Mouse (Mus musculus) intestine, postnatal 0 days (tissue): ENCODE results near the gene Frmpd1. TPM values are rescaled to one million over a fixed set of nuclear protein-coding genes. Genes with fewer than 3 reads are reported as not detected.

Experiments
- ATAC-seq: fragments of 200-750 bp; cut with Nextera tagmentation; 2 replicates; pipeline ENCODE4 v1.8.0; 2017; ENCODE audit warnings: mild to moderate bottlenecking, moderate TSS enrichment, moderate library complexity
- H3K27ac ChIP-seq: fragments of 300-500 bp; sonication (generic); 2 replicates; pipeline ENCODE4 v1.5.1; 2014; ENCODE audit warnings: mild to moderate bottlenecking, low read depth, low read length, moderate library complexity
- H3K27me3 ChIP-seq: fragments of 300-500 bp; sonication (generic); replicated peaks from 2 replicates; pipeline ENCODE4 v1.6.1; 2014; ENCODE audit warnings: low read length, mixed read lengths; ENCODE audit not compliant: control insufficient read depth, insufficient read depth
- H3K36me3 ChIP-seq: fragments of 300-500 bp; sonication (generic); 2 replicates; pipeline ENCODE4 v1.6.1; 2014; ENCODE audit warnings: mild to moderate bottlenecking, moderate library complexity; ENCODE audit not compliant: control insufficient read depth, insufficient read depth
- H3K4me1 ChIP-seq: fragments of 300-500 bp; sonication (generic); replicated peaks from 2 replicates; pipeline ENCODE4 v1.6.1; 2014; ENCODE audit warnings: antibody characterized with exemption, low read length, mixed read lengths; ENCODE audit not compliant: control insufficient read depth, insufficient read depth
- H3K4me2 ChIP-seq: fragments of 300-500 bp; sonication (generic); replicated peaks from 2 replicates; pipeline ENCODE4 v1.6.1; 2014; ENCODE audit warnings: low read depth, mild to moderate bottlenecking, moderate library complexity
- H3K4me3 ChIP-seq: fragments of 300-500 bp; sonication (generic); 2 replicates; pipeline ENCODE4 v1.5.1; 2014; ENCODE audit warnings: low read depth, low read length
- H3K9ac ChIP-seq: fragments of 300-500 bp; sonication (generic); 2 replicates; pipeline ENCODE4 v1.6.1; 2014; ENCODE audit warnings: mild to moderate bottlenecking, low read depth, low read length
- H3K9me3 ChIP-seq: fragments of 300-500 bp; sonication (generic); 2 replicates; pipeline ENCODE4 v1.6.1; 2016; ENCODE audit warnings: mixed run types; ENCODE audit not compliant: control insufficient read depth
- CTCF ChIP-seq: sonication (generic); IDR thresholded peaks from 2 replicates; pipeline ENCODE4 v1.5.1; 2016; ENCODE audit warnings: low read depth, mild to moderate bottlenecking, control low read depth, antibody characterized with exemption, moderate library complexity
- WGBS: fragments of 180-500 bp; shearing (Covaris S2); extraction: QIAGEN DNeasy Blood & Tissue Kit; methylation state at CpG from one replicate; pipeline ENCODE4 v1.1.7; 2014; 5-methylcytosine and 5-hydroxymethylcytosine counted together
- polyA plus RNA-seq: library from polyadenylated mRNA; unstranded; fragments of >200 nt; fragmentation: Nextera tagmentation; extraction: Ambion mirVana; gene quantifications from 2 replicates; pipeline ENCODE4 v1.2.1, GENCODE M21; 2015

The Frmpd1 gene
- polyA plus RNA-seq, 1 experiment from 2014 or later: 0.20 TPM

- no peak overlapping the region for H3K9ac ChIP-seq
- no peaks in the 10 kb centered on the region for H3K9me3 ChIP-seq
- 0 out of 2 replicates have a peak, but pooled peaks have one; percentile 9 for ATAC-seq
- peak overlapping the region; percentile 56 for H3K4me3 ChIP-seq
- no peaks in the 10 kb centered on the region for H3K36me3 ChIP-seq
- TF ChIP-seq CTCF: no peak
- WGBS: 4% methylated on average over 10 of the region's 10 CpGs
- H3K27ac ChIP-seq: no peak overlapping the region
- peaks cover 34% of the 10 kb centered on the region; the same call in 1 of the 2 replicates for H3K27me3 ChIP-seq
- peak overlapping the region; percentile 98 for H3K4me2 ChIP-seq
- peaks cover 6% of the 10 kb centered on the region; the same call in 1 of the 2 replicates for H3K4me1 ChIP-seq
These were observed 625 bp downstream of the Frmpd1 start for GRCm38 (mm10) chr4:45185331-45185669.

GRCm38 (mm10) chr4:45198296-45198695 is 13.6 kb downstream of the Frmpd1 start:
- H3K9ac ChIP-seq: no peak overlapping the region
- H3K4me2 ChIP-seq: no peak overlapping the region
- TF ChIP-seq CTCF: no peak
- H3K36me3 ChIP-seq: no peaks in the 10 kb centered on the region
- no peak overlapping the region for H3K4me3 ChIP-seq
- no peaks in the 10 kb centered on the region for H3K9me3 ChIP-seq
- no peaks in the 10 kb centered on the region for H3K27me3 ChIP-seq
- no peak for ATAC-seq
- H3K27ac ChIP-seq: no peak overlapping the region
- no peaks in the 10 kb centered on the region for H3K4me1 ChIP-seq
- 63% methylated on average over 3 of the region's 3 CpGs for WGBS

GRCm38 (mm10) chr4:45203283-45203682 is 18.6 kb downstream of the Frmpd1 start:
- 87% methylated on average over 7 of the region's 7 CpGs for WGBS
- Histone ChIP-seq H3K9me3 (no peaks in the 10 kb centered on the region), H3K4me2 (no peak overlapping the region), H3K9ac (no peak overlapping the region), H3K4me1 (no peaks in the 10 kb centered on the region), H3K4me3 (no peak overlapping the region), H3K27me3 (no peaks in the 10 kb centered on the region), H3K36me3 (no peaks in the 10 kb centered on the region), H3K27ac (no peak overlapping the region)
- TF ChIP-seq CTCF: no peak
- ATAC-seq: no peak

GRCm38 (mm10) chr4:45207444-45207843 is 22.8 kb downstream of the Frmpd1 start:
- no peak for TF ChIP-seq CTCF
- no peak overlapping the region for H3K4me2 ChIP-seq
- H3K4me1 ChIP-seq: no peaks in the 10 kb centered on the region
- H3K9me3 ChIP-seq: no peaks in the 10 kb centered on the region
- H3K4me3 ChIP-seq: no peak overlapping the region
- no peak overlapping the region for H3K27ac ChIP-seq
- H3K9ac ChIP-seq: no peak overlapping the region
- H3K27me3 ChIP-seq: no peaks in the 10 kb centered on the region
- H3K36me3 ChIP-seq: no peaks in the 10 kb centered on the region
- no peak for ATAC-seq
- WGBS: 26% methylated on average over 4 of the region's 4 CpGs

GRCm38 (mm10) chr4:45208832-45209363 is 24.2 kb downstream of the Frmpd1 start:
- Histone ChIP-seq H3K9ac (no peak overlapping the region), H3K27ac (no peak overlapping the region), H3K27me3 (no peaks in the 10 kb centered on the region), H3K4me2 (no peak overlapping the region), H3K36me3 (no peaks in the 10 kb centered on the region), H3K4me3 (no peak overlapping the region), H3K9me3 (no peaks in the 10 kb centered on the region), H3K4me1 (no peaks in the 10 kb centered on the region)
- WGBS: 61% methylated on average over 12 of the region's 12 CpGs
- no peak for ATAC-seq
- TF ChIP-seq CTCF: no peak

- Histone ChIP-seq H3K9me3 (no peaks in the 10 kb centered on the region), H3K27ac (no peak overlapping the region), H3K4me1 (no peaks in the 10 kb centered on the region), H3K4me2 (no peak overlapping the region), H3K9ac (no peak overlapping the region), H3K27me3 (no peaks in the 10 kb centered on the region), H3K36me3 (no peaks in the 10 kb centered on the region), H3K4me3 (no peak overlapping the region)
- ATAC-seq: no peak
- TF ChIP-seq CTCF: no peak
- WGBS: 66% methylated on average over 11 of the region's 11 CpGs
These were observed 27.8 kb downstream of the Frmpd1 start for GRCm38 (mm10) chr4:45212342-45213063.
